Mouse (Mus musculus) right cerebral cortex, adult 2 months (tissue): ENCODE results near the gene Bcar1.

Experiments
- DNase-seq, 2 experiments: peaks; one replicate each; pipeline ENCODE4 v3.0.0; 2021 to 2022; ENCODE audit warnings: low spot score in 2 of 2

The Bcar1 gene

GRCm38 (mm10) chr8:111682521-111682920 lies 61.1 kb downstream of the Bcar1 start:
- no peak for DNase-seq

DNA sequence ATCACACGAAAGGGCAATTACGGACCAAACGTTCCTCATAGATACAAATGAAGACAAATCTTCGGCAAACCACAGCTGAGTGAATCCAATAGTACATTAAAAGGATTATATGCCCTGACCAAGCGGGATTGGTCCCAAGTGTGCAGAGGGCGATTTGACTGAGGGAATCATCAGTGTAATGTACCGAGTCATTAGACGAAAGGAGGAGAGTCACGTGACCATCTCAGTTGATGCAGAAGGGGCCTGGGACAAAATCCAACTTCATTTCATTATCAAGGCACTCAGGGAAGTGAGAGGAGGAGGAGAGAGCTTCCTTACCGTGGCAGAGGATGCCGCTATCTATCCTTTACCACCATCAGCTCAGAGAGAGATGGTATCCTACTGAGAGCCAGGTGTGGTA lies 62.5 kb downstream of the Bcar1 start:
- DNase-seq = no peak

- DNase-seq = no peak
Observed at GRCm38 (mm10) chr8:111680423-111681028, 63.1 kb downstream of the Bcar1 start.

- peak; percentile 49 to 50 for DNase-seq
Observed at GRCm38 (mm10) chr8:111678848-111679247, 64.8 kb downstream of the Bcar1 start.

- peak; percentile 56 to 72 for DNase-seq
Observed at GRCm38 (mm10) chr8:111678111-111678510, 65.5 kb downstream of the Bcar1 start.

DNA sequence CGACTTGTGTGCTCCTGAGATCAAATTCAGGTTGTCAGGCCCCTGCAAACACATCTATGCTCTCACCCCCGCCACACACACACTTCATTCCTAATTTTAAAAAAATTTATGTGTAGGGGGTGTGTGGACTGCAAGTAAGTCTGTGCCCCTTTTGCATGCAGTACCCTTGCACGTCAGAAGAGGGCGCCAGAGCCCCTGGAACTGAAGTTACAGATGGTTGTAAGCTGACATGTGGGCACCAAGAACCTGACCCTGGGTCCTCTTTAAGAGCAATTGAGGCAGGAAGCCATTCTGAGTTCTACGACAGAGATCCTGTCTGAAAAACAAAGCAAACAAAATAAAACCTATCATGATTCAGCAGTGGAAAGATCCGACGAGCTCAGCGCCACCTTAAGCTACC lies 67.4 kb downstream of the Bcar1 start:
- DNase-seq = no peak

DNA sequence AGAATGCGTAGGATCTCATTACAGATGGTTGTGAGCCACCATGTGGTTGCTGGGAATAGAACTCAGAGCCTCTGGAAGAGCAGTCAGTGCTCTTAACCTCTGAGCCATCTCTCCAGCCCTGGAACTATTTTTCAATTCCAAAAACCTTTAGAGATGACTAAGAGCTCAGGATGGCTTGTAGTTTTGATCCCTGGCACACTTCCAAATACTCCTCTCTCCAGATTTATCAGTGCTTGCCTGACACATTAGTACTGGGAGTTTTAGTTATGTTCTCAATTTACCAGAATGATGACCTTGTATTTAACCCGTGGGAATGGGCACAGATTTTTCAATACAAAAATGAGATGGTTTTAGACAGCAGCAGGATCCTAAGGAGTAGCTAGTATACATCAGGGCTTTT lies 76.9 kb downstream of the Bcar1 start:
- no peak for DNase-seq

DNA sequence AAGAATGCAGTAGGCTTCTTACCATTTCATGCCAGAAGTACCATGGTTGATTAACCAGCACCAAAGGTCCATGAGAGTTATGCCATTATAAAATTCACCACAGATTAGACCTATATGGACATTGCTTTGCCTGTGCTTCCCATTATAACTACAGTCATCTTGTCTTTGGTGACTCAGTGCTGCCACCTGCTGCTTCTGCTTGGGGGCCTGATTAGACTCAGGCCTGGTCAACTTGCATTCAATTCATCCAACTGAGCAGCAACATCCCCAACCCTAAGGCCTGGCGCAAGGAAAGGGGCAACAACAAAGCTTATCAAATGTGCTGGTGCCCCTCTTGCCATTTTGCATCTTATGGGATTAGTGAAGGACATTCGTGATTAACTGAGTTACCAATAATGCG lies 81.1 kb downstream of the Bcar1 start:
- peak; percentile 85 to 90 for DNase-seq
